Mouse (Mus musculus): ENCODE data around the gene Dnajc21. TPM values are rescaled to one million over a fixed set of nuclear protein-coding genes. Genes with fewer than 3 reads are reported as not detected.
"Not testable (repeated sequence)": the region's sequence is repeated elsewhere in the genome, so short reads cannot be mapped to it uniquely, and the experiment has no call there.

Gene Dnajc21
- 1.1 and 1.4 TPM in 2 replicates for polyA plus RNA-seq (2012; rRNA removed)

GRCm38 (mm10) chr15:10470151-10470831 is at the start of gene Dnajc21:
TSS of gene Dnajc21 (minus strand) at chr15:10470516.
- peak; percentile 64 for DNase-seq (ENCODE audit: low read depth, low spot score)
- WGBS = 3% methylated on average over 87 of the region's 87 CpGs

- whole genome bisulfite sequencing = 79% methylated on average over 7 of the region's 7 CpGs
- DNase-seq (ENCODE audit: low read depth, low spot score) = no peak
Observed at GRCm38 (mm10) chr15:10515166-10515565, 44.9 kb upstream of the Dnajc21 start.

GRCm38 (mm10) chr15:10506099-10506498 is 35.8 kb upstream of the Dnajc21 start:
- DNase-seq (ENCODE audit: low read depth, low spot score) = no peak
- 63% methylated on average over 11 of the region's 11 CpGs for WGBS

- no peak for DNase-seq (ENCODE audit: low read depth, low spot score)
- 59% methylated on average over 11 of the region's 11 CpGs for WGBS
Observed at GRCm38 (mm10) chr15:10500838-10501719, 30.8 kb upstream of the Dnajc21 start.

GRCm38 (mm10) chr15:10500035-10500434 is 29.7 kb upstream of the Dnajc21 start:
- no peak for DNase-seq (ENCODE audit: low read depth, low spot score)
- WGBS = 73% methylated on average over 5 of the region's 5 CpGs

GRCm38 (mm10) chr15:10499593-10499992 is 29.3 kb upstream of the Dnajc21 start:
- no peak for DNase-seq (ENCODE audit: low read depth, low spot score)
- WGBS = 77% methylated on average over 5 of the region's 5 CpGs

- DNase-seq (ENCODE audit: low read depth, low spot score) = not testable (repeated sequence)
- WGBS = 92% methylated on average over 1 of the region's 1 CpGs
Observed at GRCm38 (mm10) chr15:10496696-10497095, 26.4 kb upstream of the Dnajc21 start.

- DNase-seq (ENCODE audit: low read depth, low spot score) = no peak
- WGBS = 87% methylated on average over 11 of the region's 11 CpGs
Observed at GRCm38 (mm10) chr15:10495944-10496343, 25.6 kb upstream of the Dnajc21 start.

GRCm38 (mm10) chr15:10490101-10490500 is 19.8 kb upstream of the Dnajc21 start:
- 95% methylated on average over 5 of the region's 5 CpGs for WGBS

GRCm38 (mm10) chr15:10487246-10487645 is 16.9 kb upstream of the Dnajc21 start:
- no peak for DNase-seq (ENCODE audit: low read depth, low spot score)
- whole genome bisulfite sequencing = 35% methylated on average over 2 of the region's 2 CpGs

More at GRCm38 (mm10) chr15:10490101-10490500, 19.8 kb upstream of the Dnajc21 start:
- DNase-seq (ENCODE audit: low read depth, low spot score) = no peak

- WGBS = under 1% methylated on average over 18 of the region's 18 CpGs
- no peak for DNase-seq (ENCODE audit: low read depth, low spot score)
Observed at GRCm38 (mm10) chr15:10486365-10486839, 16.1 kb upstream of the Dnajc21 start.

- DNase-seq (ENCODE audit: low read depth, low spot score) = peak; percentile 93
- WGBS = under 1% methylated on average over 58 of the region's 58 CpGs
Observed at GRCm38 (mm10) chr15:10485484-10486364, 15.4 kb upstream of the Dnajc21 start, which contains the start of the genes Brix1 and Rad1. TSS of gene Brix1 (minus strand) at chr15:10485947. TSS of gene Rad1 (plus strand) at chr15:10486018.

- 19% methylated on average over 3 of the region's 3 CpGs for WGBS
- no peak for DNase-seq (ENCODE audit: low read depth, low spot score)
Observed at GRCm38 (mm10) chr15:10470941-10471340, 625 bp upstream of the Dnajc21 start.

GRCm38 (mm10) chr15:10469641-10470150 is 620 bp downstream of the Dnajc21 start:
- under 1% methylated on average over 40 of the region's 40 CpGs for WGBS
- DNase-seq (ENCODE audit: low read depth, low spot score) = no peak

GRCm38 (mm10) chr15:10468761-10469160 is 1.6 kb downstream of the Dnajc21 start:
- 77% methylated on average over 3 of the region's 3 CpGs for WGBS
- DNase-seq (ENCODE audit: low read depth, low spot score) = no peak

- WGBS = 83% methylated on average over 3 of the region's 3 CpGs
- no peak for DNase-seq (ENCODE audit: low read depth, low spot score)
Observed at GRCm38 (mm10) chr15:10464678-10465077, 5.6 kb downstream of the Dnajc21 start.

- no peak for DNase-seq (ENCODE audit: low read depth, low spot score)
- 84% methylated on average over 5 of the region's 5 CpGs for WGBS
Observed at GRCm38 (mm10) chr15:10463555-10463954, 6.8 kb downstream of the Dnajc21 start.

- no peak for DNase-seq (ENCODE audit: low read depth, low spot score)
- 90% methylated on average over 12 of the region's 12 CpGs for WGBS
Observed at GRCm38 (mm10) chr15:10460986-10461385, 9.3 kb downstream of the Dnajc21 start.

- 79% methylated on average over 3 of the region's 3 CpGs for WGBS
- DNase-seq (ENCODE audit: low read depth, low spot score) = no peak
Observed at GRCm38 (mm10) chr15:10447102-10447501, 23.2 kb downstream of the Dnajc21 start.
